Mouse (Mus musculus) kidney, embryonic 15.5 days (tissue): ENCODE results near the gene Zfp207. TPM values are rescaled to one million over a fixed set of nuclear protein-coding genes. Genes with fewer than 3 reads are reported as not detected.
A peak's percentile ranks its signal among the peaks of the same experiment; 100 is the strongest.
"Not testable (repeated sequence)": the region's sequence is repeated elsewhere in the genome, so short reads cannot be mapped to it uniquely, and the experiment has no call there.

ENCODE experiments used
- ATAC-seq: fragments of 200-750 bp; cut with Nextera tagmentation; replicated peaks from 2 replicates; pipeline ENCODE4 v1.8.0; 2017; ENCODE audit warnings: moderate TSS enrichment; ENCODE audit not compliant: low FRiP score
- H3K27ac ChIP-seq: fragments of 300-500 bp; sonication (generic); 2 replicates; pipeline ENCODE4 v1.5.1; 2015; ENCODE audit warnings: mild to moderate bottlenecking, inconsistent platforms
- H3K27me3 ChIP-seq: fragments of 300-500 bp; sonication (generic); 2 replicates; pipeline ENCODE4 v1.6.1; 2015; ENCODE audit warnings: inconsistent platforms
- H3K36me3 ChIP-seq: fragments of 300-500 bp; sonication (generic); 2 replicates; pipeline ENCODE4 v1.6.1; 2015; ENCODE audit warnings: inconsistent platforms
- H3K4me1 ChIP-seq: fragments of 300-500 bp; sonication (generic); 2 replicates; pipeline ENCODE4 v1.6.1; 2015; ENCODE audit warnings: inconsistent platforms
- H3K4me2 ChIP-seq: fragments of 300-500 bp; sonication (generic); 2 replicates; pipeline ENCODE4 v1.6.1; 2015; ENCODE audit warnings: moderate library complexity, mild to moderate bottlenecking, inconsistent platforms
- H3K4me3 ChIP-seq: fragments of 300-500 bp; sonication (generic); replicated peaks from 2 replicates; pipeline ENCODE4 v1.5.1; 2015; ENCODE audit warnings: mild to moderate bottlenecking, inconsistent platforms
- H3K9ac ChIP-seq: fragments of 300-500 bp; sonication (generic); 2 replicates; pipeline ENCODE4 v1.6.1; 2015; ENCODE audit warnings: mild to moderate bottlenecking, inconsistent platforms
- H3K9me3 ChIP-seq: fragments of 300-500 bp; sonication (generic); replicated peaks from 2 replicates; pipeline ENCODE4 v1.6.1; 2016; ENCODE audit warnings: inconsistent platforms
- WGBS: fragments of 180-500 bp; shearing (Covaris S2); methylation state at CpG from one replicate; pipeline ENCODE4 v1.1.7; 2015; ENCODE audit warnings: mixed read lengths; 5-methylcytosine and 5-hydroxymethylcytosine counted together
- polyA plus RNA-seq: library from polyadenylated mRNA; unstranded; fragments of >200 nt; fragmentation: Nextera tagmentation; extraction: Ambion mirVana; gene quantifications from 2 replicates; pipeline ENCODE4 v1.2.1, GENCODE M21; 2015

Zfp207 gene
- 243 and 252 TPM in 2 replicates for polyA plus RNA-seq

DNA sequence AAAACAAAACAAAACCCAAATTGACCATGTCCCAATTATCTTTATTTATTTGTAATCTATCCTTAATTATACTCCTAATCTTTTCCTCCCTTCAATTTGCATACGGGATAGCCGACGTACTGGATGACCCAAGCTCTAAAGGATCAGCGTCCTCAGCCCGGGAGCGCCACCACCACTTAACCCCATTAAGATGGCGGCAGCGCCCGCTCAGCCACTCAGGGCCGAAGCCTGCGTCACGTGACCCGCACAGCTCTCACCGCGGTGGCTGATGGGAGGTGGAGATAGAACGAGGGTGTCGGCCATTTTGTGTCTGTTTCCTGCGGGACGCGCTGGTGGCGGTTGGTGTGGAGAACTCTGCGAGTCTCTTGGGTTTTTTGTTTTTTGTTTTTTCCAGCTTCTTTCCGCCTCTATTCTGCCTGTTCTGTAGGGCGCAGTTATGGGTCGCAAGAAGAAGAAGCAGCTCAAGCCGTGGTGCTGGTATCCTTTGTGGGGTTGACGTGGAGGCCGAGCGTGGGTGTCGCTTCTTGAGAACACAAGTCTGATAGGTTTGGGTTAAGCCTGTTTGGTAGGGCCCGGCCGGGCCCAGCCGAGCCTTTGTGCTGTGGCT lies at the start of gene Zfp207:
Gene Zfp207 (plus strand): TSS at position 261 of the 607 bp plus-strand sequence.
- Histone ChIP-seq H3K4me3 (peak within 1 kb of the TSS; percentile 93), H3K9ac (peak within 1 kb of the TSS; percentile 98), H3K36me3 (peaks cover 26% of the 10 kb centered on the region), H3K27ac (peak within 1 kb of the TSS; percentile 96), H3K9me3 (no peaks in the 10 kb centered on the region), H3K4me1 (peaks cover 32% of the 10 kb centered on the region), H3K27me3 (no peaks in the 10 kb centered on the region), H3K4me2 (peak within 1 kb of the TSS; percentile 68)
- under 1% methylated on average over 33 of the region's 33 CpGs for WGBS
- ATAC-seq: peak; percentile 95

DNA sequence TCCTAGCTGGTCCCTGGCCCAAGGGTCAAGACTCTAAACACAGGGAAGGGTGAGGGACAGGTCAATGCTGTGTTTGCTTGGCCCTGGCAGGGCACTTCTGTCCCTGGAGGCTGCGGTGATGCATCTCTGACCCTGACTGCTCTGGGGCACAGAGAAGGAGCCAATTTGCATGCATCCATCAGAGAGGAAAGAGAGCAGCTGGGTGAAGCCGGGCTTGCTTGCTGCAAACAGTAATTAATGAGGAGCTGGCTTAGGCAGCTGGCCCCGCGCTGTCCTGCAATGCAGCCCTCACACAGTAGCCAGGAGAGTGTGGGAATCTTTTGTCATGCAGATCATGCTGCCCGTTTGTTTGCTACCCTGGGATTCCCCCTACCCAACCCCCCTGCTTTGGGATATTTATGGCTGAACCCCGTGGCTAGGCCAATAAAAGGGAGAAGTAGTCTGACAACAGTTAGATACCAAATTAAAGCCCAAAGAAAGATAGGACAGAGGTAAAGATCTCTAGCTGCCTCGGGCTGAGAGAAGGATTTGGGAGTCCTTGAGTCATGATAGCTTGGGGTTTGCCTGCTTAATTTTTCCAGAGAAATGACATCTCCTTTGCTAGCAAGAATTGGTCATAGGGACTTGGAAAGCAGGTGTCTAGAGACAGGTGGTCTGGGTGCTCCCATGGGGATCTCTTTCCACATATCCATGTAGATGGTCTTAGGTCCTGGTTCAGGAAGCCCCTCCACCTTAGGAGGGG lies 47.3 kb upstream of the Zfp207 start:
- H3K27me3 ChIP-seq: 0 out of 2 replicates have a peak, but pooled peaks cover 3% of the 10 kb centered on the region
- no peak overlapping the region for H3K27ac ChIP-seq
- H3K36me3 ChIP-seq: no peaks in the 10 kb centered on the region
- H3K4me1 ChIP-seq: peaks cover 10% of the 10 kb centered on the region; the same call in 1 of the 2 replicates
- H3K9ac ChIP-seq: no peak overlapping the region
- 3% methylated on average over 7 of the region's 7 CpGs for WGBS
- no peak overlapping the region for H3K4me2 ChIP-seq
- no peaks in the 10 kb centered on the region for H3K9me3 ChIP-seq
- no peak for ATAC-seq
- no peak overlapping the region for H3K4me3 ChIP-seq

DNA sequence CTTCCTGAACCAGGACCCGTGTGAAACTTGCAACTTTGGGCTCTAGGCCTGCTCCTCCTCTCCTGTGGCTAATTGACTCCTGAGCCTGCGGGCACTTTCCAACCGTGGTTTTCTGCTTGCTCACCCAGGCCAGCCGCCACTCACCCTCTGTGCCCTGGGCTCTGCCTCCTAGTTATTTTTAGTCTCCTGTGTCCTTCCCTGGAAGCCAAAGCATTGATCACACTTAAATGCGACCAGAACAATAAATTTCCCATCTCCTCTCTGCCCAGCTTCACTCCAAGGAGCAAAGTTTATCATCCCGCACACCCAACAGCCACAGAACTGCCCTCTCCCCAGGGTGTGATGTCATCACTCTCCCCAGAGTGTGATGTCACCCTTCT lies 46.7 kb upstream of the Zfp207 start:
- no peak for ATAC-seq
- H3K9ac ChIP-seq: no peak overlapping the region
- 0 out of 2 replicates have a peak, but pooled peaks cover 3% of the 10 kb centered on the region for H3K27me3 ChIP-seq
- no peak overlapping the region for H3K27ac ChIP-seq
- no peak overlapping the region for H3K4me3 ChIP-seq
- peaks cover 10% of the 10 kb centered on the region; the same call in 1 of the 2 replicates for H3K4me1 ChIP-seq
- WGBS: 13% methylated on average over 6 of the region's 6 CpGs
- no peaks in the 10 kb centered on the region for H3K9me3 ChIP-seq
- H3K4me2 ChIP-seq: no peak overlapping the region
- no peaks in the 10 kb centered on the region for H3K36me3 ChIP-seq

DNA sequence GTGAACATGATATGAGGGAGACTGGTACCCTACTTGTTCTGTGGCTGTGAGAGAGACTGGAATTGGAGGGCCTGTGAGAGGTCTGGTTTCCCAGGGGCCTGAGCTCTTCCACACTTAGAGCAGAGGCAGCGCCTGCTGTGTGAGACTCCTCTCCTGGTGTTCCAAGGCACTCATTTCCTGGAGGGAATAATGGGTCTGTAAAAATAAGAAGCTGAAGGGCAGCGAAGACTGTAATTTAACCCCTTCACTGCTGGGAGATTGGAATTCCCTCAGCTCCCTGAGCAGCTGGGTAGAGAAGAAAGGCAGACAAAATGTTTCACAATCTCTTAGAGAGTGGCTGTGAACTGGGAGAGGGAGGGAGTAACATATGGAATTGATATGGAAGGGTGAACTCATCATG lies 40.6 kb upstream of the Zfp207 start:
- Histone ChIP-seq H3K4me3 (no peak overlapping the region), H3K4me2 (no peak overlapping the region), H3K27me3 (no peaks in the 10 kb centered on the region), H3K9me3 (no peaks in the 10 kb centered on the region), H3K36me3 (no peaks in the 10 kb centered on the region), H3K4me1 (no peaks in the 10 kb centered on the region), H3K27ac (no peak overlapping the region), H3K9ac (no peak overlapping the region)
- 6% methylated on average over 2 of the region's 2 CpGs for WGBS
- ATAC-seq: no peak

DNA sequence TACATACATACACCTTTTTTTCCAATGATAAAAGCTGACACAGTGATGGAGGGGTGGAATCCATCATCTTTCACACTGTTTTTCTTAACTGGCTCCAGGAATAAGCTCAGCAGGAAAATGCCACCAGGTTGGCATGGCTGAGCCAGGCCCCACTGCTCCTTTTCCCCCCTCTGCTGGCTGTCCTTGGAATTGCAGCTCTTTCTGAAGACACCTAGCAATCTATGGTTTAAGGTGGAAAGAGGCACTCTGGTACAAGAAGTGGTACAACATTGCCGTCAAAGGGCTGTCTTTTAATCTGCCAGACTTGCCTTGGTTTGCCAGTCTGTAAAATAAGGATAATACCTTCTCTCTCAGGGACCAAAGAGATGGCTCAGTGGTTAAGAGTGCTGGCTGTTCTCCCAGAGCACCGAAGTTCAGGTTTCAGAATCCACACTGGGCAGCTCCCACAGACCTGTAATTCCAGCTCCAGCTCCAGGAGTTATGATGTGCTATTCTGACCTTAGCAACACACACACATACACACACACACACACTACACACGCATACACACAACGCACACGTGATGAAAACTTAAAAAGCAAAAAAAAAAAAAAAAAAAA lies 31.1 kb upstream of the Zfp207 start:
- no peaks in the 10 kb centered on the region for H3K27me3 ChIP-seq
- H3K36me3 ChIP-seq: no peaks in the 10 kb centered on the region
- no peaks in the 10 kb centered on the region for H3K9me3 ChIP-seq
- H3K4me3 ChIP-seq: no peak overlapping the region
- no peak for ATAC-seq
- no peak overlapping the region for H3K4me2 ChIP-seq
- WGBS: 55% methylated on average over 5 of the region's 5 CpGs
- H3K4me1 ChIP-seq: no peaks in the 10 kb centered on the region
- H3K27ac ChIP-seq: no peak overlapping the region
- no peak overlapping the region for H3K9ac ChIP-seq

DNA sequence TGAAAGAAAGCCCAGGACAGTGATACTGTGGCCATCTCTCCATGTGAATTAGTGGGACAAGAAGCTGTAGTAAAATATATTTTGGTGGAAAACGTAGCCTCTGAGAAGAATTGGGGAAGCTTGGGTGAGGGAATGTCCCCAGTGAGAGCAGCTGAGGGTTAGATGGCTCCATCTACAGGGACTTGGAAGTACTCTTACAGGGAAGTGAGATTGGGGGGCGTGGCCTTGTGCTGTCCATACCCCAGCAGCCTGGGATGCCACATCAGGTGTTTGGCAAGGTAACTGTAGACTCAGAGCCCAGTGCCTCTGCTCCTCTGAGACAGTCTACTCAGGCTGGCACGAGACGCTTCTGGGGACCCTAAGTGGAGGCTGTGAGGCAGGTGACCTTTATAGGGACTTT lies 28.2 kb upstream of the Zfp207 start:
- 41% methylated on average over 4 of the region's 4 CpGs for WGBS
- Histone ChIP-seq H3K9ac (no peak overlapping the region), H3K4me1 (no peaks in the 10 kb centered on the region), H3K4me3 (no peak overlapping the region), H3K27ac (no peak overlapping the region), H3K9me3 (no peaks in the 10 kb centered on the region), H3K27me3 (no peaks in the 10 kb centered on the region), H3K4me2 (no peak overlapping the region), H3K36me3 (no peaks in the 10 kb centered on the region; the same call in 1 of the 2 replicates)
- ATAC-seq: no peak

DNA sequence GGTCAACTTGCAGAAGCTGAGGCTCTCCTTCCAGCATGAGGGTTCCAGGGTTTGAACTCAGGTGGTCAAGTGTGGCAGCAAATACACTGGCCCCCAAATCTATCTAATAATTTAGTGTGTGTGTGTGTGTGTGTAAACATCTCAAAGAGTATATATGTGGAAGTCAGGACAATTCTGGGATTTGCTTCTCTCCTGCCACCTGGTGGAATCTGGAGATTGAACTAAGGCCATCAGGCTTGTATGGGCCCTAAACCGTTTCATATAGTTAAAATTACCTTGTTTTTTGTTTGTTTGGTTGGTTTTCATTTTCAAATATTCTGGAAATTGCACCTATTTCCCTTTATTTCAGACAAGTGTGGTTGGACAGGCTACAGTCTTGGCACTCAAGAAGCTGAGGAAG lies 14.1 kb upstream of the Zfp207 start:
- no peak for ATAC-seq
- Histone ChIP-seq H3K36me3 (peaks cover 83% of the 10 kb centered on the region), H3K4me1 (no peaks in the 10 kb centered on the region), H3K9ac (no peak overlapping the region), H3K4me2 (no peak overlapping the region), H3K4me3 (no peak overlapping the region), H3K27me3 (no peaks in the 10 kb centered on the region), H3K9me3 (no peaks in the 10 kb centered on the region), H3K27ac (no peak overlapping the region)
- WGBS: 89% methylated on average over 1 of the region's 1 CpGs

DNA sequence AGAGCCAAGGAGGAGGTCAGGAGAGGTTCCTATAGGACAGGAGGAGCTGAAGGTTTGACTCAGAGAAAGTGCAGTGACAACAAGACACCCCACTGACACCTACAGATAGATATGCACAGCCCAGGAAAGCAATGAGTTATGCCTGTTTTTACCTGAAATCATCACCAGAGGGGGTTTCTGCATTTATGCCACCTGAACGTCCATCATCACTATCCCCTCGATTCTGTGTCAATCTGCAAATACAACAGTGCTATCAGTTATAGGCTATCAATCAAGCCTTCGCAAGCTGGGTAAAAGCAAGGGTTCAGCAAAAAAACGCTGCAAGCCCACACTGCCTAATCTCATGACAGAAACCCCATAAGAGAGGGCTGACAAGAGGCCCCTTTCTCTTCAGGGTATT lies 6.4 kb upstream of the Zfp207 start:
- Histone ChIP-seq H3K4me1 (peaks cover 13% of the 10 kb centered on the region), H3K27ac (no peak overlapping the region), H3K27me3 (no peaks in the 10 kb centered on the region), H3K4me3 (peak overlapping the region; percentile 87; the same call in 1 of the 2 replicates), H3K9ac (no peak overlapping the region), H3K4me2 (no peak overlapping the region; the same call in 1 of the 2 replicates), H3K36me3 (peaks cover 38% of the 10 kb centered on the region), H3K9me3 (no peaks in the 10 kb centered on the region)
- ATAC-seq: no peak
- 67% methylated on average over 4 of the region's 4 CpGs for WGBS

DNA sequence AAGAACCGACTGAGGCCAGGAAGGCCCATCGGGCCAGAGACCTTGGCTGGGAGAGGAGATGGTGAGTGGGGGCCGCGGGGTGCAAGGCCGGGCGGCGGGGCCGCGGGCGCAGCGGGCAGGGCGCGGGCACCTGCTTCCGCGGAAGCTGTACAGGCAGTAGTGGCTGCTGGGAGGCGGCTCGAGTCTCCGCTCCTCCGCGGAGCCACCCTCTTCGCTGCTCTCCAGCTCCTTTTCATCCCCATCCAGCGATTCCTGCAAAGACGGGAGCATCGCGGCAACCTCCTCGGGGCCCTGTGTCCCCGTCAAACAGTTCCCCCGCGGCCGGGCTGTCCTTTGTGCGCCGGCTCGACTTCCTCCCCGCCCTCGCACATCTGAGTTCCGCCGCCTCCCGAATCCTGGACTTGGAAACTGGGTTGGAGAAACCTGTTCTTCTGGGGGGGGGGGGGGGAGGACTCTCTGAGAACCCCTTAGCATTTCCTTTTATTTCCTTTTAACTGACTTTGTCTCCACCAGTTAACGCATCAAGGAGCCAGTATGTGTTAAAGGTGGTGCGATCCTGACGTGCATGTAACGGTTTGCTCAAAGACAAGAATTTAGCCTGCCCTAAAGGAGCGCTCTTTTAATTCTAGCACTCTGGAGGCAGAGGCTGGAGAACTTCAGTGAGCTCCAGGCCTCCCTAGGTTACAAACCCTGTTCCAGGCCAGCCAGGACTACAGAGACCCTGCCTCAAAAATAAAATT lies 5.2 kb upstream of the Zfp207 start, which contains the start of gene 5730455P16Rik:
Gene 5730455P16Rik (minus strand): TSS at position 323 of the 740 bp plus-strand sequence.
- Histone ChIP-seq H3K27ac (peak within 1 kb of the TSS; percentile 90), H3K4me1 (peaks cover 17% of the 10 kb centered on the region), H3K4me3 (peak within 1 kb of the TSS; percentile 87), H3K9ac (peak within 1 kb of the TSS; percentile 96), H3K4me2 (peak within 1 kb of the TSS; percentile 82), H3K27me3 (no peaks in the 10 kb centered on the region), H3K9me3 (no peaks in the 10 kb centered on the region), H3K36me3 (peaks cover 26% of the 10 kb centered on the region)
- ATAC-seq: peak; percentile 82
- WGBS: 2% methylated on average over 43 of the region's 43 CpGs

DNA sequence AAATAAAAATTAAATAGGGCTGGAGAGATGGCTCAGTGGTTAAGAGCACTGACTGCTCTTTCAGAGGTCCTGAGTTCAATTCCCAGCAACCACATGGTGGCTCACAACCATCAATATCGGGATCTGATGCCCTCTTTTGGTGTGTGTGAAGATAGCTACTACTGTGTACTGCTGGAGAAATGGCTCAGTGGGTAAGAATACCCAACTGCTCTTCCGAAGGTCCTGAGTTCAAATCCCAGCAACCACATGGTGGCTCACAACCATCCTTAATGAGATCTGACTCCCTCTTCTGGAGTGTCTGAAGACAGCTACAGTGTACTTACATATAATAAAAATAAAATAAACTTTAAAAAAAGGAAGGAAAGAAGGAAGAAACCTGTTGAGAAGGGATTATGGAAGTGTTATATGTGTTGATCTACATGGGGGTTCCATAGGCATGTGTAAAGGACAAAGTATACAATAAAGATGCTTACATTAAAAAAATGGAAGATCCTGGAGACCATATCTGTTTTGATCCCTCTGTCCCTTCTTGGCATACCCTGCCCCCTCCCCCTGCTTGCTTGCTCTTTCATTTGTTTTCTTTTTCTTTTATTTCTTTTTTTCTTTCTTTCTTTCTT lies 4.5 kb upstream of the Zfp207 start:
- 64% methylated on average over 2 of the region's 2 CpGs for WGBS
- Histone ChIP-seq H3K4me3 (peak overlapping the region; percentile 87), H3K27ac (peak overlapping the region; percentile 90), H3K4me2 (peak overlapping the region; percentile 82), H3K4me1 (peaks cover 17% of the 10 kb centered on the region), H3K36me3 (peaks cover 19% of the 10 kb centered on the region)
- not testable (repeated sequence) for H3K9ac ChIP-seq, H3K9me3 ChIP-seq, ATAC-seq, H3K27me3 ChIP-seq

DNA sequence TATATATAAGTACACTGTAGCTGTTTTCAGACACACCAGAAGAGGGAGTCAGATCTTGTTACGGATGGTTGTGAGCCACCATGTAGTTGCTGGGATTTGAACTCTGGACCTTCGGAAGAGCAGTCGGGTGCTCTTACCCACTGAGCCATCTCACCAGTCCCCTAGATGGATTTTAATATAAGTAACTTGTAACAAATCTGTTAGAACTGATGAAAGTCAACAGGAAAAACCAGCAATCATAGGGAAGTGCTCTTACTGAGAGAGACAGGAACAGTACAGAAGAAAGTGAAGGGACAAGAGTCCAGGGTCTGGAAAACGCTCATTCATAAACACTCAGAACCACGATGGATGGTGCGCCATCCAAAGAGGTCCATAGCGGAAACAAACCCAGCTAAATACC lies 3.9 kb upstream of the Zfp207 start:
- not testable (repeated sequence) for ATAC-seq, H3K4me3 ChIP-seq, H3K27ac ChIP-seq, H3K27me3 ChIP-seq, H3K9ac ChIP-seq, H3K9me3 ChIP-seq, H3K4me2 ChIP-seq
- WGBS: 94% methylated on average over 7 of the region's 7 CpGs
- Histone ChIP-seq H3K36me3 (peaks cover 13% of the 10 kb centered on the region), H3K4me1 (peaks cover 17% of the 10 kb centered on the region)
